Mouse (Mus musculus): Measurements from ENCODE around the gene Csrnp3.

- TF ChIP-seq FOSL1 (IDR thresholded peaks at IDR 0.05; ENCODE audit: insufficient read depth, low read length, poor library complexity, severe bottlenecking) = no peak
- no peak for TF ChIP-seq CTCF (IDR thresholded peaks at IDR 0.05; ENCODE audit: control insufficient read depth, insufficient read depth, insufficient read length)
These were observed 195.8 kb downstream of the Csrnp3 start for GRCm38 (mm10) chr2:66041203-66041916.
